Mouse (Mus musculus) midbrain, embryonic 12.5 days (tissue): ENCODE results near the gene Gm37240. TPM values are rescaled to one million over a fixed set of nuclear protein-coding genes. Genes with fewer than 3 reads are reported as not detected.

Experiments used
- ATAC-seq: fragments of 200-750 bp; cut with Nextera tagmentation; 2 replicates; pipeline ENCODE4 v1.8.0; 2017; ENCODE audit warnings: low read depth, moderate TSS enrichment, moderate library complexity; ENCODE audit not compliant: low FRiP score
- H3K27ac ChIP-seq: fragments of 300-500 bp; sonication (generic); replicated peaks from 2 replicates; pipeline ENCODE4 v1.5.1; 2016; ENCODE audit warnings: mild to moderate bottlenecking
- H3K27me3 ChIP-seq: fragments of 300-500 bp; sonication (generic); 2 replicates; pipeline ENCODE4 v1.6.1; 2016; ENCODE audit warnings: mild to moderate bottlenecking
- H3K36me3 ChIP-seq: fragments of 300-500 bp; sonication (generic); 2 replicates; pipeline ENCODE4 v1.6.1; 2016
- H3K4me1 ChIP-seq: fragments of 300-500 bp; sonication (generic); 2 replicates; pipeline ENCODE4 v1.6.1; 2016
- H3K4me2 ChIP-seq: fragments of 300-500 bp; sonication (generic); replicated peaks from 2 replicates; pipeline ENCODE4 v1.6.1; 2016; ENCODE audit warnings: mild to moderate bottlenecking, moderate library complexity
- H3K4me3 ChIP-seq: fragments of 300-500 bp; sonication (generic); 2 replicates; pipeline ENCODE4 v1.5.1; 2016; ENCODE audit warnings: mild to moderate bottlenecking
- H3K9ac ChIP-seq: fragments of 300-500 bp; sonication (generic); replicated peaks from 2 replicates; pipeline ENCODE4 v1.6.1; 2016; ENCODE audit warnings: mild to moderate bottlenecking, moderate library complexity
- H3K9me3 ChIP-seq: fragments of 300-500 bp; sonication (generic); 2 replicates; pipeline ENCODE4 v1.6.1; 2016; ENCODE audit warnings: mild to moderate bottlenecking
- whole genome bisulfite sequencing: fragments of 180-500 bp; shearing (Covaris S2); methylation state at CpG from one replicate; pipeline ENCODE4 v1.1.7; 2016; 5-methylcytosine and 5-hydroxymethylcytosine counted together
- polyA plus RNA-seq: library from polyadenylated mRNA; unstranded; fragments of >200 nt; fragmentation: Nextera tagmentation; extraction: Ambion mirVana; gene quantifications from 2 replicates; pipeline ENCODE4 v1.2.1, GENCODE M21; 2016

Gm37240 gene
- polyA plus RNA-seq, 1 experiment from 2014 or later, result 0.96 TPM

GRCm38 (mm10) chr3:85022800-85023199 lies 864.5 kb downstream of the Gm37240 start:
- ATAC-seq, result no peak
- Histone ChIP-seq H3K36me3 (no peaks in the 10 kb centered on the region), H3K9ac (no peak overlapping the region), H3K4me1 (peaks cover 10% of the 10 kb centered on the region), H3K4me3 (no peak overlapping the region), H3K9me3 (no peaks in the 10 kb centered on the region), H3K27me3 (no peaks in the 10 kb centered on the region), H3K4me2 (no peak overlapping the region), H3K27ac (no peak overlapping the region)
- 86% methylated on average over 11 of the region's 11 CpGs for WGBS

GRCm38 (mm10) chr3:85021816-85022215 lies 865.5 kb downstream of the Gm37240 start:
- ATAC-seq, result no peak
- 93% methylated on average over 6 of the region's 6 CpGs for WGBS

GRCm38 (mm10) chr3:85020137-85020536 lies 867.2 kb downstream of the Gm37240 start:
- no peak overlapping the region for H3K27ac ChIP-seq
- H3K4me3 ChIP-seq, result no peak overlapping the region
- H3K4me2 ChIP-seq, result no peak overlapping the region
- H3K27me3 ChIP-seq, result no peaks in the 10 kb centered on the region
- H3K36me3 ChIP-seq, result no peaks in the 10 kb centered on the region
- H3K9me3 ChIP-seq, result no peaks in the 10 kb centered on the region
- ATAC-seq, result no peak
- peaks cover 5% of the 10 kb centered on the region for H3K4me1 ChIP-seq
- H3K9ac ChIP-seq, result no peak overlapping the region

More at GRCm38 (mm10) chr3:85021816-85022215, 865.5 kb downstream of the Gm37240 start:
- Histone ChIP-seq H3K4me1 (peaks cover 10% of the 10 kb centered on the region), H3K9me3 (no peaks in the 10 kb centered on the region), H3K27me3 (no peaks in the 10 kb centered on the region), H3K36me3 (no peaks in the 10 kb centered on the region), H3K4me3 (no peak overlapping the region), H3K27ac (no peak overlapping the region), H3K4me2 (no peak overlapping the region), H3K9ac (no peak overlapping the region)

- Histone ChIP-seq H3K9me3 (no peaks in the 10 kb centered on the region), H3K27me3 (no peaks in the 10 kb centered on the region), H3K9ac (no peak overlapping the region), H3K4me3 (no peak overlapping the region), H3K27ac (no peak overlapping the region), H3K4me2 (no peak overlapping the region), H3K4me1 (no peaks in the 10 kb centered on the region), H3K36me3 (no peaks in the 10 kb centered on the region)
- WGBS, result 65% methylated on average over 9 of the region's 9 CpGs
- ATAC-seq, result no peak
These were observed 871.7 kb downstream of the Gm37240 start for GRCm38 (mm10) chr3:85015667-85016066.

- no peaks in the 10 kb centered on the region for H3K4me1 ChIP-seq
- no peak overlapping the region for H3K27ac ChIP-seq
- no peaks in the 10 kb centered on the region for H3K27me3 ChIP-seq
- WGBS, result 85% methylated on average over 6 of the region's 6 CpGs
- no peaks in the 10 kb centered on the region for H3K9me3 ChIP-seq
- no peak for ATAC-seq
- H3K9ac ChIP-seq, result no peak overlapping the region
- no peak overlapping the region for H3K4me3 ChIP-seq
- no peak overlapping the region for H3K4me2 ChIP-seq
- H3K36me3 ChIP-seq, result no peaks in the 10 kb centered on the region
These were observed 874.4 kb downstream of the Gm37240 start for GRCm38 (mm10) chr3:85012889-85013288.

- H3K4me3 ChIP-seq, result no peak overlapping the region
- H3K36me3 ChIP-seq, result no peaks in the 10 kb centered on the region
- no peaks in the 10 kb centered on the region for H3K9me3 ChIP-seq
- no peak for ATAC-seq
- no peak overlapping the region for H3K4me2 ChIP-seq
- no peak overlapping the region for H3K27ac ChIP-seq
- 89% methylated on average over 2 of the region's 2 CpGs for WGBS
- H3K4me1 ChIP-seq, result no peaks in the 10 kb centered on the region
- no peak overlapping the region for H3K9ac ChIP-seq
- no peaks in the 10 kb centered on the region for H3K27me3 ChIP-seq
These were observed 882.1 kb downstream of the Gm37240 start for GRCm38 (mm10) chr3:85005257-85005656.

GRCm38 (mm10) chr3:84988880-84989279 lies 898.4 kb downstream of the Gm37240 start:
- Histone ChIP-seq H3K9ac (no peak overlapping the region), H3K27ac (no peak overlapping the region), H3K27me3 (no peaks in the 10 kb centered on the region), H3K9me3 (no peaks in the 10 kb centered on the region), H3K36me3 (no peaks in the 10 kb centered on the region), H3K4me2 (no peak overlapping the region), H3K4me3 (no peak overlapping the region), H3K4me1 (no peaks in the 10 kb centered on the region)
- 87% methylated on average over 4 of the region's 4 CpGs for WGBS
- no peak for ATAC-seq

- H3K4me1 ChIP-seq, result no peaks in the 10 kb centered on the region
- no peaks in the 10 kb centered on the region for H3K36me3 ChIP-seq
- H3K27me3 ChIP-seq, result no peaks in the 10 kb centered on the region
- no peak overlapping the region for H3K27ac ChIP-seq
- no peak overlapping the region for H3K9ac ChIP-seq
- no peak for ATAC-seq
- 90% methylated on average over 8 of the region's 8 CpGs for WGBS
- H3K9me3 ChIP-seq, result no peaks in the 10 kb centered on the region
- no peak overlapping the region for H3K4me2 ChIP-seq
- no peak overlapping the region for H3K4me3 ChIP-seq
These were observed 902.1 kb downstream of the Gm37240 start for GRCm38 (mm10) chr3:84985121-84985625.

GRCm38 (mm10) chr3:84982688-84983087 lies 904.6 kb downstream of the Gm37240 start:
- Histone ChIP-seq H3K27ac (no peak overlapping the region), H3K36me3 (peaks cover 9% of the 10 kb centered on the region), H3K4me2 (no peak overlapping the region), H3K9ac (no peak overlapping the region), H3K27me3 (no peaks in the 10 kb centered on the region), H3K4me3 (no peak overlapping the region), H3K9me3 (no peaks in the 10 kb centered on the region), H3K4me1 (no peaks in the 10 kb centered on the region)
- 79% methylated on average over 4 of the region's 4 CpGs for WGBS
- no peak for ATAC-seq

- H3K9ac ChIP-seq, result no peak overlapping the region
- 97% methylated on average over 2 of the region's 2 CpGs for WGBS
These were observed 907.2 kb downstream of the Gm37240 start for GRCm38 (mm10) chr3:84980158-84980557.

GRCm38 (mm10) chr3:84978676-84979075 lies 908.6 kb downstream of the Gm37240 start:
- Histone ChIP-seq H3K36me3 (peaks cover 26% of the 10 kb centered on the region), H3K4me2 (no peak overlapping the region), H3K9ac (no peak overlapping the region), H3K4me1 (no peaks in the 10 kb centered on the region; the same call in 1 of the 2 replicates), H3K9me3 (no peaks in the 10 kb centered on the region), H3K4me3 (no peak overlapping the region), H3K27ac (no peak overlapping the region), H3K27me3 (no peaks in the 10 kb centered on the region)
- WGBS, result 89% methylated on average over 11 of the region's 11 CpGs
- ATAC-seq, result no peak

More at GRCm38 (mm10) chr3:84980158-84980557, 907.2 kb downstream of the Gm37240 start:
- no peak overlapping the region for H3K4me2 ChIP-seq
- no peak overlapping the region for H3K4me3 ChIP-seq
- H3K9me3 ChIP-seq, result no peaks in the 10 kb centered on the region
- H3K27me3 ChIP-seq, result no peaks in the 10 kb centered on the region
- H3K27ac ChIP-seq, result no peak overlapping the region
- peaks cover 23% of the 10 kb centered on the region for H3K36me3 ChIP-seq
- ATAC-seq, result no peak
- H3K4me1 ChIP-seq, result no peaks in the 10 kb centered on the region; the same call in 1 of the 2 replicates

GRCm38 (mm10) chr3:84974193-84974592 lies 913.1 kb downstream of the Gm37240 start:
- Histone ChIP-seq H3K4me2 (no peak overlapping the region), H3K9me3 (no peaks in the 10 kb centered on the region), H3K9ac (no peak overlapping the region), H3K36me3 (peaks cover 46% of the 10 kb centered on the region), H3K4me3 (no peak overlapping the region), H3K27ac (no peak overlapping the region), H3K4me1 (no peaks in the 10 kb centered on the region; the same call in 1 of the 2 replicates), H3K27me3 (no peaks in the 10 kb centered on the region)
- 86% methylated on average over 9 of the region's 9 CpGs for WGBS
- no peak for ATAC-seq

- Histone ChIP-seq H3K36me3 (peaks cover 50% of the 10 kb centered on the region), H3K9ac (no peak overlapping the region), H3K4me3 (no peak overlapping the region), H3K27ac (no peak overlapping the region), H3K9me3 (no peaks in the 10 kb centered on the region), H3K4me1 (no peaks in the 10 kb centered on the region; the same call in 1 of the 2 replicates), H3K4me2 (no peak overlapping the region), H3K27me3 (no peaks in the 10 kb centered on the region)
- ATAC-seq, result no peak
- WGBS, result 88% methylated on average over 2 of the region's 2 CpGs
These were observed 914.4 kb downstream of the Gm37240 start for GRCm38 (mm10) chr3:84972881-84973280.
